In the genomic region with DNA sequence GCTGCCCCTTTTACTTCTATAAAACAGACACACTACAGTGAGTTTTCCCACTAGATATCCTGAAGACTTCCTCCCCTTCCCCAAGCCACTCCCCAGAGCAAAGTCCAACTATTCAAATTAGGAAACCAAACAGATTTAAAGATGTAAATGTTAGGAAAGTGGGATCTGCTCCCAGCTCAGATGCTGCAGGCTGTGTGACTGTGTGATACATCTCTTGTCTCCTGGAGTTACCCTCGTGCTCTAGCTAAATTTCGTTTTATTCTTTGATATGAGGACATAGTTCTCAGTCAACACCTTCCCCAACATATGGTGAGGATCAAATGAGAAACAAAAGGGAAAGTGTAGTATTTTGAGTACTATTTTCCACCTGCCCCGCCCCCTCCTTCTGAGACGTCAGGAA, we compare ENCODE assay signal across 9 mouse cellular contexts. TPM values are rescaled to one million over a fixed set of nuclear protein-coding genes. Genes with fewer than 3 reads are reported as not detected.
A peak's percentile ranks its signal among the peaks of the same experiment; 100 is the strongest.
DNase-seq lines count a peak whose midpoint lies in the region; ATAC-seq and TF ChIP-seq lines count a peak whose summit lies in the region.
"Had no signal": no experiment of that assay in that cellular context is flagged by ENCODE, and none has a peak within 500 bp of the region (broad histone marks: within the 10 kb centered on the region; RNA-seq: fewer than 3 reads in every experiment).

No protein-coding gene starts in this region.

- no peak for ATAC-seq in kidney, embryonic 14.5 days (ENCODE audit: low FRiP score, low TSS enrichment)
- no peak for ATAC-seq in embryonic facial prominence, embryonic 13.5 days (ENCODE audit: insufficient number of reproducible peaks, insufficient read depth, low FRiP score, low TSS enrichment, low read depth)
- ATAC-seq in hindbrain, embryonic 12.5 days (ENCODE audit: low FRiP score): no peak
- no peak for ATAC-seq in midbrain, postnatal 0 days (ENCODE audit: low FRiP score)

- 43% methylated on average over 4 of the region's 4 CpGs for WGBS in kidney, embryonic 14.5 days
- WGBS in embryonic facial prominence, embryonic 13.5 days: 57% methylated on average over 4 of the region's 4 CpGs
- WGBS in hindbrain, embryonic 12.5 days: 64% methylated on average over 4 of the region's 4 CpGs
- WGBS in midbrain, postnatal 0 days: 64% methylated on average over 4 of the region's 4 CpGs

- H3K4me1 ChIP-seq in kidney, embryonic 14.5 days (ENCODE audit: control insufficient read depth, insufficient read depth, low read length): peaks cover 3% of the 10 kb centered on the region; the same call in 1 of the 2 replicates
- H3K4me1 ChIP-seq in embryonic facial prominence, embryonic 13.5 days: 0 out of 2 replicates have a peak, but pooled peaks cover 9% of the 10 kb centered on the region
- H3K4me1 ChIP-seq in hindbrain, embryonic 12.5 days: peaks cover 12% of the 10 kb centered on the region
- H3K4me1 ChIP-seq in midbrain, postnatal 0 days (ENCODE audit: insufficient read depth, low read length): peaks cover 6% of the 10 kb centered on the region

- no peaks in the 10 kb centered on the region for H3K36me3 ChIP-seq in kidney, embryonic 14.5 days (ENCODE audit: control insufficient read depth, insufficient read depth, low read length)
- H3K36me3 ChIP-seq in embryonic facial prominence, embryonic 13.5 days: no peaks in the 10 kb centered on the region
- H3K36me3 ChIP-seq in hindbrain, embryonic 12.5 days: no peaks in the 10 kb centered on the region
- no peaks in the 10 kb centered on the region for H3K36me3 ChIP-seq in midbrain, postnatal 0 days (ENCODE audit: insufficient read depth, low read length)

- H3K4me2 ChIP-seq in kidney, embryonic 14.5 days (replicated peaks; ENCODE audit: low read depth, low read length): no peak overlapping the region
- peak overlapping the region; percentile 10; the same call in 1 of the 2 replicates for H3K4me2 ChIP-seq in embryonic facial prominence, embryonic 13.5 days
- H3K4me2 ChIP-seq in hindbrain, embryonic 12.5 days (replicated peaks): no peak overlapping the region
- H3K4me2 ChIP-seq in midbrain, postnatal 0 days (ENCODE audit: low read depth, low read length, poor library complexity, severe bottlenecking): no peak overlapping the region

- TF ChIP-seq CTCF in midbrain, postnatal 0 days (IDR thresholded peaks at IDR 0.05): no peak

- DNase-seq in kidney, adult 8-10 months: no peak
- no peak for DNase-seq in midbrain, postnatal 0 days (ENCODE audit: low spot score)
- no peak for DNase-seq in cerebellum, postnatal 4 days (ENCODE audit: low spot score in 2 of 2)
- DNase-seq in cerebellum, adult 11-12 months: no peak
- DNase-seq: cerebellum, adult 8-10 months had no signal

- H3K9ac ChIP-seq in kidney, embryonic 14.5 days (ENCODE audit: low read depth, low read length): no peak overlapping the region
- H3K9ac ChIP-seq in embryonic facial prominence, embryonic 13.5 days: no peak overlapping the region
- H3K9ac ChIP-seq in hindbrain, embryonic 12.5 days: 0 out of 2 replicates have a peak overlapping the region, but pooled peaks have one; percentile 18
- H3K9ac ChIP-seq in midbrain, postnatal 0 days (replicated peaks; ENCODE audit: low read length, poor library complexity, severe bottlenecking): no peak overlapping the region
- H3K9ac ChIP-seq: liver, embryonic 14.5 days had no signal

- H3K27me3 ChIP-seq in kidney, embryonic 14.5 days (ENCODE audit: control insufficient read depth, insufficient read depth, low read length): no peaks in the 10 kb centered on the region
- H3K27me3 ChIP-seq in embryonic facial prominence, embryonic 13.5 days: no peaks in the 10 kb centered on the region
- no peaks in the 10 kb centered on the region for H3K27me3 ChIP-seq in hindbrain, embryonic 12.5 days
- H3K27me3 ChIP-seq in midbrain, postnatal 0 days (ENCODE audit: insufficient read depth, low read length): no peaks in the 10 kb centered on the region

- no peak overlapping the region for H3K4me3 ChIP-seq in kidney, embryonic 14.5 days (ENCODE audit: low read length)
- H3K4me3 ChIP-seq in embryonic facial prominence, embryonic 13.5 days: no peak overlapping the region
- H3K4me3 ChIP-seq in hindbrain, embryonic 12.5 days: no peak overlapping the region
- no peak overlapping the region for H3K4me3 ChIP-seq in midbrain, postnatal 0 days (ENCODE audit: low read depth, low read length)

- H3K9me3 ChIP-seq in kidney, embryonic 14.5 days (ENCODE audit: control insufficient read depth, low read length): no peaks in the 10 kb centered on the region
- H3K9me3 ChIP-seq in embryonic facial prominence, embryonic 13.5 days: no peaks in the 10 kb centered on the region
- H3K9me3 ChIP-seq in hindbrain, embryonic 12.5 days (replicated peaks): no peaks in the 10 kb centered on the region
- no peaks in the 10 kb centered on the region for H3K9me3 ChIP-seq in midbrain, postnatal 0 days (ENCODE audit: low read length)

- peak overlapping the region; percentile 55 for H3K27ac ChIP-seq in kidney, embryonic 14.5 days (ENCODE audit: low read depth, low read length)
- no peak overlapping the region for H3K27ac ChIP-seq in embryonic facial prominence, embryonic 13.5 days
- H3K27ac ChIP-seq in hindbrain, embryonic 12.5 days: peak overlapping the region; percentile 79
- H3K27ac ChIP-seq in midbrain, postnatal 0 days (ENCODE audit: low read depth, low read length): 0 out of 2 replicates have a peak overlapping the region, but pooled peaks have one; percentile 26
- H3K27ac ChIP-seq: liver, embryonic 14.5 days had no signal

RNA-seq across cellular contexts. Expression of gene Spata6, which starts 48.3 kb away (rescaled TPM):
- 29.0 and 29.4 TPM in 2 replicates for polyA plus RNA-seq in kidney, embryonic 14.5 days (2014; fragmentation: Nextera tagmentation; extraction: Ambion mirVana)
- 26.7 and 29.2 TPM in 2 replicates for polyA plus RNA-seq in embryonic facial prominence, embryonic 13.5 days (2015; fragmentation: Nextera tagmentation; extraction: Ambion mirVana)
- 27.2 and 27.8 TPM in 2 replicates for polyA plus RNA-seq in hindbrain, embryonic 12.5 days (2016; fragmentation: Nextera tagmentation; extraction: Ambion mirVana)
- 14.4 and 20.9 TPM in 2 replicates for total RNA-seq in midbrain, postnatal 0 days (2014; rRNA removed)
- polyA plus RNA-seq in midbrain, postnatal 0 days (2015; fragmentation: Nextera tagmentation; extraction: Ambion mirVana): 14.5 and 15.2 TPM in 2 replicates
